Mouse (Mus musculus): Measurements from ENCODE around the gene Emsy. TPM values are rescaled to one million over a fixed set of nuclear protein-coding genes. Genes with fewer than 3 reads are reported as not detected.
A peak's percentile ranks its signal among the peaks of the same experiment; 100 is the strongest.

The Emsy gene
- polyA plus RNA-seq, 1 experiment from 2014 or later = 28.1 TPM

GRCm38 (mm10) chr7:98672241-98672955 is 15.8 kb upstream of the Emsy start:
- Histone ChIP-seq H3K27me3 (replicated peaks; ENCODE audit: control insufficient read depth, insufficient read depth, low read length) (no peaks in the 10 kb centered on the region), H3K36me3 (ENCODE audit: control insufficient read depth, insufficient read depth, low read length) (no peaks in the 10 kb centered on the region), H3K27ac (ENCODE audit: low read depth, low read length) (no peak overlapping the region; the same call in 1 of the 2 replicates), H3K9ac (ENCODE audit: low read depth, low read length) (no peak overlapping the region), H3K4me1 (ENCODE audit: control insufficient read depth, insufficient read depth, low read depth, low read length) (no peaks in the 10 kb centered on the region), H3K4me3 (ENCODE audit: low read length) (no peak overlapping the region), H3K4me2 (ENCODE audit: low read length) (no peak overlapping the region), H3K9me3 (ENCODE audit: control insufficient read depth, low read length) (no peaks in the 10 kb centered on the region)
- no peak for ATAC-seq
- WGBS = 54% methylated on average over 11 of the region's 11 CpGs

GRCm38 (mm10) chr7:98671416-98671815 is 14.8 kb upstream of the Emsy start:
- Histone ChIP-seq H3K36me3 (ENCODE audit: control insufficient read depth, insufficient read depth, low read length) (no peaks in the 10 kb centered on the region), H3K27me3 (replicated peaks; ENCODE audit: control insufficient read depth, insufficient read depth, low read length) (no peaks in the 10 kb centered on the region), H3K27ac (ENCODE audit: low read depth, low read length) (no peak overlapping the region), H3K9me3 (ENCODE audit: control insufficient read depth, low read length) (no peaks in the 10 kb centered on the region), H3K4me2 (ENCODE audit: low read length) (no peak overlapping the region), H3K9ac (ENCODE audit: low read depth, low read length) (no peak overlapping the region), H3K4me1 (ENCODE audit: control insufficient read depth, insufficient read depth, low read depth, low read length) (no peaks in the 10 kb centered on the region), H3K4me3 (ENCODE audit: low read length) (no peak overlapping the region)
- no peak for ATAC-seq
- WGBS = 81% methylated on average over 9 of the region's 9 CpGs

DNA sequence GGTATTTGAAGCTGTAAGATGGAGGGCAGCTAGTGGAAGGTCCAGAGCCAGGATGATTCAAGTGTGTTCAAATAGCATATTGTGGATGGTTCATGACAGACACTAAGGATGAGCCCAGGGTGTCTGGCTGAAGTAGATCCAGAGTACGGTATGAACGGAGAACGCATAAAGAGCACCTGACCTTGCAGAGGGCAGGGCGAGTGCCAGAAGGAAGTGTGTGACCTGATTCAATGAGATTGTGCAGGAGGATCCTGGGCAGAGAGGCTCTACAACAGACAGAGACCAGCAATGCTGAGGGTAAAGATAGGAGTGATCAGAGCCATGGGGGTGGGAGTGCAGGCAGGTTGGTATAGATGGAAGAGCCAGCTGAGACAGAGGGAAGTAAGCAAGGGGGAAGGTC is 14.2 kb upstream of the Emsy start:
- no peak overlapping the region for H3K9ac ChIP-seq (ENCODE audit: low read depth, low read length)
- no peak overlapping the region for H3K27ac ChIP-seq (ENCODE audit: low read depth, low read length)
- H3K9me3 ChIP-seq (ENCODE audit: control insufficient read depth, low read length) = no peaks in the 10 kb centered on the region
- ATAC-seq = no peak
- WGBS = 94% methylated on average over 4 of the region's 4 CpGs
- H3K4me1 ChIP-seq (ENCODE audit: control insufficient read depth, insufficient read depth, low read depth, low read length) = no peaks in the 10 kb centered on the region
- no peak overlapping the region for H3K4me2 ChIP-seq (ENCODE audit: low read length)
- H3K4me3 ChIP-seq (ENCODE audit: low read length) = no peak overlapping the region
- H3K27me3 ChIP-seq (replicated peaks; ENCODE audit: control insufficient read depth, insufficient read depth, low read length) = no peaks in the 10 kb centered on the region
- no peaks in the 10 kb centered on the region for H3K36me3 ChIP-seq (ENCODE audit: control insufficient read depth, insufficient read depth, low read length)

DNA sequence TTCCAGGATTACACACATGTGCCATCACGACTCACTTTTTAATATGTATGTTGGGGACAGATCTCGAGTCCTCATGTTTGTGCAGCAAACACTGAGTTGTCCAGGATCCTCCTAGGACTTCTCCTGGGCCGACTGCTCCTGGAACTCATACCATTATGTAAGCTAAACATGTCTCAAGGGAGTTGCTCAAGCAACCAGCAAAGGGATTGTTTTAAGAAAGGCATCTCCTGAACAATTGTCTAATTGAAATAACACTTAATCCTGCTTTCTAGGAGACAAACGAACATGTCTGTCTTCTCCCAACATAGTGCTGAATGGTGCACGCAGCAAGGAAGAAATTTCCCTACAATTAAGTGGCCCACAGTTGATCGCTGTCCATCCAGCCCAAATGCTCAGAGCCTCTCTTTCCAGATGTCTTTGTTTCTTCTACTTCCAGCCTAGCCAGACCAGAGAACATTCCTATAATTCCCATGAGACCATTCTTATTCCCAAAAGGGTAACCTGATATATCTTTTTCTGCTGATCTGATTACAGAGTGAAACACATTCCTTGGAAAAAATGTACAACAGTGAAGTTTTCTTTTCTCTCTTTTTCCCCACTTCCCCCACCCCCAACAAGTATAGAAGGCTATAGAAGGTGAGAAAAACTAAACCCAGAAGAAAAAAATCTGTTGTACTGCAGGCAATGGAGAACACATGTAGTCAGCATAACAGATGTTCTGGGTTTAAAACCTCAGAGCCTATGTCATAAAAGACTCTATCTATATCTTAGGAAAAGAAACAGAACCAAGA is 11.6 kb upstream of the Emsy start:
- WGBS = 73% methylated on average over 6 of the region's 6 CpGs
- no peak for ATAC-seq
- H3K4me3 ChIP-seq (ENCODE audit: low read length) = no peak overlapping the region
- no peak overlapping the region for H3K9ac ChIP-seq (ENCODE audit: low read depth, low read length)
- H3K27me3 ChIP-seq (replicated peaks; ENCODE audit: control insufficient read depth, insufficient read depth, low read length) = no peaks in the 10 kb centered on the region
- H3K9me3 ChIP-seq (ENCODE audit: control insufficient read depth, low read length) = no peaks in the 10 kb centered on the region
- H3K4me1 ChIP-seq (ENCODE audit: control insufficient read depth, insufficient read depth, low read depth, low read length) = no peaks in the 10 kb centered on the region
- no peak overlapping the region for H3K27ac ChIP-seq (ENCODE audit: low read depth, low read length)
- no peaks in the 10 kb centered on the region for H3K36me3 ChIP-seq (ENCODE audit: control insufficient read depth, insufficient read depth, low read length)
- no peak overlapping the region for H3K4me2 ChIP-seq (ENCODE audit: low read length)

GRCm38 (mm10) chr7:98665726-98666125 is 9.1 kb upstream of the Emsy start:
- H3K27ac ChIP-seq (ENCODE audit: low read depth, low read length) = no peak overlapping the region
- H3K27me3 ChIP-seq (replicated peaks; ENCODE audit: control insufficient read depth, insufficient read depth, low read length) = no peaks in the 10 kb centered on the region
- H3K4me2 ChIP-seq (ENCODE audit: low read length) = no peak overlapping the region
- H3K36me3 ChIP-seq (ENCODE audit: control insufficient read depth, insufficient read depth, low read length) = no peaks in the 10 kb centered on the region
- no peak overlapping the region for H3K4me3 ChIP-seq (ENCODE audit: low read length)
- 83% methylated on average over 6 of the region's 6 CpGs for WGBS
- no peaks in the 10 kb centered on the region for H3K9me3 ChIP-seq (ENCODE audit: control insufficient read depth, low read length)
- no peaks in the 10 kb centered on the region for H3K4me1 ChIP-seq (ENCODE audit: control insufficient read depth, insufficient read depth, low read depth, low read length)
- H3K9ac ChIP-seq (ENCODE audit: low read depth, low read length) = no peak overlapping the region
- ATAC-seq = no peak

- H3K4me1 ChIP-seq (ENCODE audit: control insufficient read depth, insufficient read depth, low read depth, low read length) = no peaks in the 10 kb centered on the region
- 66% methylated on average over 5 of the region's 5 CpGs for WGBS
- no peak for ATAC-seq
Measured at GRCm38 (mm10) chr7:98665166-98665565, 8.6 kb upstream of the Emsy start.

GRCm38 (mm10) chr7:98655681-98656530 is 677 bp downstream of the Emsy start:
- peaks cover 19% of the 10 kb centered on the region for H3K4me1 ChIP-seq (ENCODE audit: control insufficient read depth, insufficient read depth, low read depth, low read length)
- ATAC-seq = peak; percentile 59
- under 1% methylated on average over 66 of the region's 74 CpGs for WGBS

More at GRCm38 (mm10) chr7:98665166-98665565, 8.6 kb upstream of the Emsy start:
- no peak overlapping the region for H3K4me2 ChIP-seq (ENCODE audit: low read length)
- no peak overlapping the region for H3K27ac ChIP-seq (ENCODE audit: low read depth, low read length)
- H3K4me3 ChIP-seq (ENCODE audit: low read length) = no peak overlapping the region
- H3K36me3 ChIP-seq (ENCODE audit: control insufficient read depth, insufficient read depth, low read length) = no peaks in the 10 kb centered on the region
- no peaks in the 10 kb centered on the region for H3K27me3 ChIP-seq (replicated peaks; ENCODE audit: control insufficient read depth, insufficient read depth, low read length)
- no peak overlapping the region for H3K9ac ChIP-seq (ENCODE audit: low read depth, low read length)
- H3K9me3 ChIP-seq (ENCODE audit: control insufficient read depth, low read length) = no peaks in the 10 kb centered on the region

DNA sequence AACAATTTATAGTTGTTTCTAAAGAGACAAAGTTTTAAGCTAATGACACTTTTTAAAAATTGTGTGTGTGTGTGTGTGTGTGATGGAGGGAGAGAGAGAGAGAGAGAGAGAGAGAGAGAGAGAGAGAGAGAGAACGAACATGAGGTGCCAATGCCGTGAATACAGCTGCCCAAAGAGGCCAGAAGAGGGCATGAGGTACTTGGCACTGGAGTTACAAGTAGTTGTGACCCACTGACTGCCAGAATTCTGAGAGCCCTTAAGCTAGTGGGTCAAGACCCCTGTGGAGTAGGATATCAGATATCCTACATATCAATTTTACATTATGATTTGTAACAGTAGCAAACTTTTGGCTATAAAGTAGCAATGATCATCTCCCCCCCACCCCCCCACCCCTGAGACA is 4.9 kb downstream of the Emsy start:
- Histone ChIP-seq H3K27ac (ENCODE audit: low read depth, low read length) (no peak overlapping the region), H3K4me1 (ENCODE audit: control insufficient read depth, insufficient read depth, low read depth, low read length) (peaks cover 10% of the 10 kb centered on the region), H3K4me3 (ENCODE audit: low read length) (no peak overlapping the region), H3K9me3 (ENCODE audit: control insufficient read depth, low read length) (no peaks in the 10 kb centered on the region), H3K4me2 (ENCODE audit: low read length) (no peak overlapping the region), H3K9ac (ENCODE audit: low read depth, low read length) (no peak overlapping the region), H3K36me3 (ENCODE audit: control insufficient read depth, insufficient read depth, low read length) (0 out of 2 replicates have a peak, but pooled peaks cover 2% of the 10 kb centered on the region), H3K27me3 (replicated peaks; ENCODE audit: control insufficient read depth, insufficient read depth, low read length) (no peaks in the 10 kb centered on the region)
- ATAC-seq = no peak
- whole genome bisulfite sequencing = 81% methylated on average over 2 of the region's 2 CpGs

More at GRCm38 (mm10) chr7:98655681-98656530, 677 bp downstream of the Emsy start:
- Histone ChIP-seq H3K9me3 (ENCODE audit: control insufficient read depth, low read length) (no peaks in the 10 kb centered on the region), H3K36me3 (ENCODE audit: control insufficient read depth, insufficient read depth, low read length) (no peaks in the 10 kb centered on the region), H3K4me3 (ENCODE audit: low read length) (peak overlapping the region; percentile 95), H3K27me3 (replicated peaks; ENCODE audit: control insufficient read depth, insufficient read depth, low read length) (no peaks in the 10 kb centered on the region), H3K27ac (ENCODE audit: low read depth, low read length) (peak overlapping the region; percentile 94), H3K4me2 (ENCODE audit: low read length) (peak overlapping the region; percentile 85), H3K9ac (ENCODE audit: low read depth, low read length) (peak overlapping the region; percentile 91)

Measured in hindbrain, embryonic 16.5 days (tissue).